Mouse (Mus musculus): ENCODE results near the gene Taf5.

DNA sequence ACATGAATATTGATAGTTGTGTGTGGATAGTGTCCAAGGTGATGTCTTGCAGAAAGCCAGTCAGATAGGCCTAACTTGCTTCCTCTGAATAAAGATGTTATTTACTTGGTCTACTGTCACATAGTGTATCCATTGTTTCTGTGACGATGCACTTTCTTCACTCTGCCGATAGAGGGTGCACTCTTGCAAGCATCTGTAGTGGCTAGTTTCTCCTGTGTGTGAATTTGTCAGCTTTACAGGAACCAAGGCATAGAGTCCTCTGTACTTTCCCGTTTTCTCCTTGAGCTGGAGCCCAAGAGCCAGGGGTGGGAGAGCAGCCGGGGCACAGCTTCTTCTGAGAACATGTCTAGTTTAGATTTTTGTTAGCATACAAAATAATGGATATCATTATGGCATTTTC is 53.5 kb downstream of the Taf5 start:
- no peak for TF ChIP-seq GATA1 (IDR thresholded peaks at IDR 0.05; ENCODE audit: borderline replicate concordance, low read length)
- no peak for TF ChIP-seq FLI1 (IDR thresholded peaks at IDR 0.05; ENCODE audit: low read length)
